Mouse (Mus musculus): ENCODE data around the gene Tcf19. TPM values are rescaled to one million over a fixed set of nuclear protein-coding genes. Genes with fewer than 3 reads are reported as not detected.

The Tcf19 gene
- polyA plus RNA-seq, 1 experiment from 2014 or later: 88.0 TPM

DNA sequence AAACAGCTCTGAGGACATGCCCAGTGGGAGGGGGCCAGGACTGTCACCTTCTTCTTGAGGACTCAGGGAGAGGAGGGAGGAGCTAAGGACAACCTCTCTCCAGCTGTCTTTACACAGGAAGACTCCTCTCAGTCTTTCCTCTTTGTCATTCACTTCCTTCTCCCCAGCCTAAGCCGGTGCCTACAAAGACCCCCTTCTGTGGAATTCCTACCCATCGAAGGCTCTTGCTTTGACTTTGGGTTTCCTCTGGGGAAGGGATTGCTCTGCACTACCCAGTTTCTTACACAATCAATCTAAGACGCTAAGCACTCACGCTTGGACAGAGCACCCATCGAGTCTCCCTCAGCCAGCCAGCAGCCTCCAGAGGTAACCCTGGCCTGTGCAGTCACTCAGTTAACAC is 32.0 kb upstream of the Tcf19 start:
- 31% methylated on average over 5 of the region's 5 CpGs for WGBS
- H3K4me2 ChIP-seq: no peak overlapping the region
- H3K4me1 ChIP-seq: peaks cover 6% of the 10 kb centered on the region
- H3K9ac ChIP-seq: no peak overlapping the region
- no peak for ATAC-seq (ENCODE audit: insufficient number of reproducible peaks, low FRiP score, low TSS enrichment, low read depth)
- H3K27ac ChIP-seq: no peak overlapping the region
- H3K9me3 ChIP-seq: no peaks in the 10 kb centered on the region
- H3K27me3 ChIP-seq: no peaks in the 10 kb centered on the region
- no peak overlapping the region for H3K4me3 ChIP-seq
- H3K36me3 ChIP-seq: no peaks in the 10 kb centered on the region

- Histone ChIP-seq H3K27me3 (no peaks in the 10 kb centered on the region), H3K9me3 (no peaks in the 10 kb centered on the region), H3K4me2 (no peak overlapping the region), H3K9ac (no peak overlapping the region), H3K4me1 (peaks cover 6% of the 10 kb centered on the region), H3K4me3 (no peak overlapping the region), H3K36me3 (no peaks in the 10 kb centered on the region), H3K27ac (no peak overlapping the region)
- ATAC-seq (ENCODE audit: insufficient number of reproducible peaks, low FRiP score, low TSS enrichment, low read depth): no peak
- 47% methylated on average over 2 of the region's 2 CpGs for WGBS
Measured at GRCm38 (mm10) chr17:35547465-35547864, 30.8 kb upstream of the Tcf19 start.

- H3K36me3 ChIP-seq: no peaks in the 10 kb centered on the region
- H3K4me1 ChIP-seq: peaks cover 4% of the 10 kb centered on the region
- H3K4me2 ChIP-seq: no peak overlapping the region
- no peak overlapping the region for H3K9ac ChIP-seq
- ATAC-seq (ENCODE audit: insufficient number of reproducible peaks, low FRiP score, low TSS enrichment, low read depth): no peak
- H3K9me3 ChIP-seq: no peaks in the 10 kb centered on the region
- no peak overlapping the region for H3K4me3 ChIP-seq
- 35% methylated on average over 6 of the region's 6 CpGs for WGBS
- no peak overlapping the region for H3K27ac ChIP-seq
- no peaks in the 10 kb centered on the region for H3K27me3 ChIP-seq
Measured at GRCm38 (mm10) chr17:35544680-35545079, 28.1 kb upstream of the Tcf19 start.

GRCm38 (mm10) chr17:35544001-35544400 is 27.4 kb upstream of the Tcf19 start:
- Histone ChIP-seq H3K27me3 (no peaks in the 10 kb centered on the region), H3K27ac (no peak overlapping the region), H3K4me3 (no peak overlapping the region), H3K36me3 (no peaks in the 10 kb centered on the region), H3K9ac (no peak overlapping the region), H3K4me2 (no peak overlapping the region), H3K4me1 (no peaks in the 10 kb centered on the region; the same call in 1 of the 2 replicates), H3K9me3 (no peaks in the 10 kb centered on the region)
- no peak for ATAC-seq (ENCODE audit: insufficient number of reproducible peaks, low FRiP score, low TSS enrichment, low read depth)
- WGBS: 84% methylated on average over 6 of the region's 6 CpGs

DNA sequence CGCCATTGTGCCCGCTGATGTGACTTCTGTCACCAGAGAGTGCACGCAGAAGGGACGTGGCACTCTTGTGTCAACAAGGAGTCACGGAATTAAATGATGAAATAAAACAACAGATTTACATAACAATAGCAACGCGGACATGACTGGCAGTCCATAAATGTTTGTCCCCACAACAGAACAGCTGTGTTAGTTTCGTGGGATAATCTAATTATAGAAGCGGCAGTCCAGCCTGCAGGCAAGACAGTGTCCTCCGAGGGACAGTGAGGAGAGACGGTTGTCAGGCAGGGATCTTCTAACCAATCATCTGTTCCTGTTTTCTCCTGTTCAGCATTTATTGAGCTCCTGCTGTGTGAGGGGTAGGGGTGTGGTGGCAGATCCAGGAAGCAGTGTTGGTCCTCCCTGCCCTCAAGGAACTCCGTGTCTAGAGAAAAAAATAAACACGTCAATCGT is 26.8 kb upstream of the Tcf19 start:
- no peak overlapping the region for H3K27ac ChIP-seq
- ATAC-seq (ENCODE audit: insufficient number of reproducible peaks, low FRiP score, low TSS enrichment, low read depth): no peak
- no peak overlapping the region for H3K9ac ChIP-seq
- WGBS: 56% methylated on average over 14 of the region's 14 CpGs
- no peaks in the 10 kb centered on the region for H3K27me3 ChIP-seq
- H3K4me2 ChIP-seq: no peak overlapping the region
- H3K9me3 ChIP-seq: no peaks in the 10 kb centered on the region
- no peaks in the 10 kb centered on the region; the same call in 1 of the 2 replicates for H3K4me1 ChIP-seq
- no peak overlapping the region for H3K4me3 ChIP-seq
- no peaks in the 10 kb centered on the region for H3K36me3 ChIP-seq

- H3K27me3 ChIP-seq: no peaks in the 10 kb centered on the region
- no peak overlapping the region for H3K4me2 ChIP-seq
- H3K9me3 ChIP-seq: no peaks in the 10 kb centered on the region
- no peak overlapping the region for H3K9ac ChIP-seq
- H3K27ac ChIP-seq: no peak overlapping the region
- WGBS: 83% methylated on average over 15 of the region's 15 CpGs
- no peak for ATAC-seq (ENCODE audit: insufficient number of reproducible peaks, low FRiP score, low TSS enrichment, low read depth)
- H3K4me1 ChIP-seq: no peaks in the 10 kb centered on the region; the same call in 1 of the 2 replicates
- no peak overlapping the region for H3K4me3 ChIP-seq
- H3K36me3 ChIP-seq: no peaks in the 10 kb centered on the region
Measured at GRCm38 (mm10) chr17:35542761-35543411, 26.3 kb upstream of the Tcf19 start.

GRCm38 (mm10) chr17:35539540-35539939 is 22.9 kb upstream of the Tcf19 start:
- Histone ChIP-seq H3K9ac (no peak overlapping the region), H3K36me3 (no peaks in the 10 kb centered on the region), H3K9me3 (no peaks in the 10 kb centered on the region), H3K4me3 (no peak overlapping the region), H3K4me1 (no peaks in the 10 kb centered on the region), H3K27ac (no peak overlapping the region), H3K4me2 (no peak overlapping the region), H3K27me3 (no peaks in the 10 kb centered on the region)
- 44% methylated on average over 10 of the region's 10 CpGs for WGBS
- ATAC-seq (ENCODE audit: insufficient number of reproducible peaks, low FRiP score, low TSS enrichment, low read depth): no peak

DNA sequence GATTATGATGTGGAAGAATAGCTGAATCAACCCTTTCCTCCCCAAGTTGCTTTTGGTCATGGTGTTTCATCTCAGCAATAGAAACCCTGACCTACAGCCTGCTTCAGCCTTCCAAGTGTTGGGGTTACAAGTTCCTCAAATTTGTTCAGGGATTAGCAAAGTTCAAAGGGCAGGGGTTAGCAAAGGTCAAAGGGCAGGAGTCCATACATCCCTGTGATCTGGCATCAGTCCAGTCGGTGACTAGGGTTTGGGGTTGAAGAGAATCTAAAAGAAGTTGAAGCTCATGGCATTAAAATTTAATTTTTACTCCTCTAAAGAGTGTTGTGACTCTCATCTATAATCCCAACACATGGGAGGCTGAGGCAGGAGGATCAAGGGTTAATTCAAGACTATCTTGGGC is 21.9 kb upstream of the Tcf19 start:
- H3K4me2 ChIP-seq: no peak overlapping the region
- H3K27ac ChIP-seq: no peak overlapping the region
- no peak overlapping the region for H3K4me3 ChIP-seq
- no peaks in the 10 kb centered on the region for H3K27me3 ChIP-seq
- H3K9ac ChIP-seq: no peak overlapping the region
- 0 out of 2 replicates have a peak, but pooled peaks cover 5% of the 10 kb centered on the region for H3K4me1 ChIP-seq
- WGBS: 71% methylated on average over 1 of the region's 1 CpGs
- ATAC-seq (ENCODE audit: insufficient number of reproducible peaks, low FRiP score, low TSS enrichment, low read depth): no peak
- H3K9me3 ChIP-seq: no peaks in the 10 kb centered on the region
- no peaks in the 10 kb centered on the region for H3K36me3 ChIP-seq

GRCm38 (mm10) chr17:35537421-35537820 is 20.8 kb upstream of the Tcf19 start:
- Histone ChIP-seq H3K9me3 (no peaks in the 10 kb centered on the region), H3K9ac (no peak overlapping the region), H3K36me3 (no peaks in the 10 kb centered on the region), H3K27me3 (no peaks in the 10 kb centered on the region), H3K4me2 (no peak overlapping the region), H3K4me3 (no peak overlapping the region), H3K27ac (no peak overlapping the region), H3K4me1 (peaks cover 10% of the 10 kb centered on the region)
- no peak for ATAC-seq (ENCODE audit: insufficient number of reproducible peaks, low FRiP score, low TSS enrichment, low read depth)
- WGBS: 57% methylated on average over 4 of the region's 4 CpGs

DNA sequence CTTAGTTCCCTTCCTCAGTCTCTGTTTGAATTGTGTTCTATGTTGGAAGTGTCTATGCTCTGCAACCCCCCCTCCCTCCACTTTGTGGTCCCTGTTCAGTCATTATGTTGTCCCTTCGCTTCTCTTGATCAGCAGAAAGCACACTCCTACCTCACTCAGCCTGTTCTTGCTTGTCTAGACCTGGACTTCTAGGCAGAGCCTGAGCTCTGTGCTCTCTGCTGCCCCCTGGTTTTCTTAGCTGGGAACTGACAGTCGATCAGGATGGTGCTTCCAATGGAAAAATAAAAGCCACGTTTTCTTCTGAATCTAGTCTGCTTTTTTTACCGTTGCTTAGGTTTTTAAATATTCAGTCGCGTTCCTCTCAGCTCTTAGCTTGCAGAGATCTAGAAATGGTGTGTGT is 17.7 kb upstream of the Tcf19 start:
- no peak for ATAC-seq (ENCODE audit: insufficient number of reproducible peaks, low FRiP score, low TSS enrichment, low read depth)
- Histone ChIP-seq H3K4me1 (peaks cover 10% of the 10 kb centered on the region), H3K27me3 (no peaks in the 10 kb centered on the region), H3K9me3 (no peaks in the 10 kb centered on the region), H3K27ac (no peak overlapping the region), H3K4me3 (no peak overlapping the region), H3K9ac (no peak overlapping the region), H3K4me2 (no peak overlapping the region), H3K36me3 (peaks cover 16% of the 10 kb centered on the region)
- 9% methylated on average over 6 of the region's 6 CpGs for WGBS

DNA sequence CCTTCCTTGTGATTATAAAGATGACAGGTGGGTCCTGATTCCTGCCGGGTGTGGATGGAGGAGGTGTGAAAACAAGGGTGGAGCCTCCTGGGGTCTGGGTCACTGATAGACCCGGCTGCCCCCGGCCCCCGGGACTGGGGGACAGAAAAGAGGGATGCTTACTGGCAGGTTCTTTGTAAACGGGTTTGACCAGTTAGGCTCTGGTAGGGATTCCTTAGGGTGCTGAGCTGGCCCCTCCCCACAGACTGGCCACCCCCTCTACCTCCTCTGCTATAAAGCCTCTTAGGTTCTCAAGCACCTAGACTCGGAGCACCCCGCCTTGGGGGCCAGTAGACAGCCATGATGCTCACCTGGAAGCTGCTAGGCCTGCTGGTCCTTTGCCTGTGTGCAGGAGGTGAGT is 16.3 kb upstream of the Tcf19 start, which contains the start of gene Psors1c2:
TSS of gene Psors1c2 (plus strand) at position 301 of the 400 bp plus-strand sequence.
- Histone ChIP-seq H3K4me2 (no peak within 1 kb of the TSS), H3K9ac (no peak within 1 kb of the TSS), H3K27ac (no peak within 1 kb of the TSS), H3K4me3 (no peak within 1 kb of the TSS), H3K36me3 (peaks cover 29% of the 10 kb centered on the region), H3K4me1 (peaks cover 10% of the 10 kb centered on the region), H3K9me3 (no peaks in the 10 kb centered on the region), H3K27me3 (no peaks in the 10 kb centered on the region)
- 18% methylated on average over 7 of the region's 7 CpGs for WGBS
- ATAC-seq (ENCODE audit: insufficient number of reproducible peaks, low FRiP score, low TSS enrichment, low read depth): no peak

DNA sequence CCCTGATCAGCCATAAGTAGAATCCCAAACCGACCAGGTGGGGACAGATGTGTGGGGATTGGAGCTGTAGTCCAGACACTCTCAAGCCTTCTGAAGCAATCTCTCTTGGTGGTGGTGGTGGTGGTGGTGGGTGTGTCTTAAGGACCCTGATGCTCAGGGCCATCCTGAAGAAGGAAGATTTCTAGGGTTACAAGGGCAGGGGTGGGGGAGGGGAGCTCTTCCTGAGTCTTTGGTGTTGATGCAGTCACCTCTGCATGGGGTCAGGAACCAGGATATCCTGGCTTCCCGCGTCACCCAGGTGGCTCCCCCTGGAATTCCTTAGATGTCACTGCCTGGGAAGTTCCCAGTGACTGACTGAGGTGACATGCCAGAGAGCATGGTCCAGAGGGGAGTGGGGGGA is 15.7 kb upstream of the Tcf19 start:
- H3K27ac ChIP-seq: no peak overlapping the region
- 4% methylated on average over 3 of the region's 3 CpGs for WGBS
- H3K27me3 ChIP-seq: no peaks in the 10 kb centered on the region
- H3K9ac ChIP-seq: no peak overlapping the region
- no peak overlapping the region for H3K4me2 ChIP-seq
- peaks cover 31% of the 10 kb centered on the region for H3K36me3 ChIP-seq
- H3K9me3 ChIP-seq: no peaks in the 10 kb centered on the region
- H3K4me1 ChIP-seq: peaks cover 10% of the 10 kb centered on the region
- H3K4me3 ChIP-seq: no peak overlapping the region
- ATAC-seq (ENCODE audit: insufficient number of reproducible peaks, low FRiP score, low TSS enrichment, low read depth): no peak

DNA sequence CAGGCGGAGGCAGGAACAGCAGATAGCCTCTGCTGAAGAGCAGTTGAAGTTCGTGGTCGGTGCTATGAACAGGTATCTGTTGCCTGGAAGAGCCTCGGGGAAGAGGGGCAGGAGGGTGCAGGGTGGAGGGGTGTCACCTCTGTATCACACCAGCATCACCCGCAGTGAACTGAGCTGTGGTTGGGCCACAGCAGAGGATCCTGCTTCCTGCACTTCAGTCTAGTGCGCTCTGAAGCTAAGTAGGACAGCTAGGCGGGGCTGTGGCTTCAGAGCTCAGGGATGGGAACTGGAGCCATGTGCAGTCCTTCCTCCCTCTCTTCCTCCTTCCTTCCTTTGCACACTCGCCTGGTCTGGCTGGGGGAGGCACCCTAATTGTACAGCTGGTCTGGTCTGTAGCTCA is 10.0 kb upstream of the Tcf19 start:
- Histone ChIP-seq H3K36me3 (peaks cover 81% of the 10 kb centered on the region), H3K9me3 (no peaks in the 10 kb centered on the region)
- ATAC-seq (ENCODE audit: insufficient number of reproducible peaks, low FRiP score, low TSS enrichment, low read depth): no peak

More for the DNA sequence above, 10.0 kb upstream of the Tcf19 start:
- H3K9ac ChIP-seq: no peak overlapping the region
- H3K27me3 ChIP-seq: no peaks in the 10 kb centered on the region
- 78% methylated on average over 8 of the region's 8 CpGs for WGBS
- no peaks in the 10 kb centered on the region for H3K4me1 ChIP-seq
- H3K27ac ChIP-seq: no peak overlapping the region
- H3K4me2 ChIP-seq: no peak overlapping the region
- no peak overlapping the region for H3K4me3 ChIP-seq
